Mouse (Mus musculus) embryonic facial prominence, embryonic 11.5 days (tissue): ENCODE data around the gene Abtb1. TPM values are rescaled to one million over a fixed set of nuclear protein-coding genes. Genes with fewer than 3 reads are reported as not detected.
A peak's percentile ranks its signal among the peaks of the same experiment; 100 is the strongest.

Source experiments
- ATAC-seq: fragments of 200-750 bp; cut with Nextera tagmentation; replicated peaks from 2 replicates; pipeline ENCODE4 v1.8.0; 2017; ENCODE audit warnings: low read depth; ENCODE audit not compliant: insufficient number of reproducible peaks, low FRiP score, low TSS enrichment
- DNase-seq: peaks from one replicate; pipeline ENCODE4 v3.0.0-alpha.2; 2015; ENCODE audit warnings: low spot score
- H3K27ac ChIP-seq: fragments of 300-500 bp; sonication (generic); replicated peaks from 2 replicates; pipeline ENCODE4 v1.5.1; 2014; ENCODE audit warnings: mild to moderate bottlenecking, low read depth, low read length, control low read depth
- H3K27me3 ChIP-seq: fragments of 300-500 bp; sonication (generic); 2 replicates; pipeline ENCODE4 v1.6.1; 2014; ENCODE audit warnings: mild to moderate bottlenecking, low read length, moderate library complexity, mixed read lengths; ENCODE audit not compliant: control insufficient read depth, insufficient read depth
- H3K36me3 ChIP-seq: fragments of 300-500 bp; sonication (generic); replicated peaks from 2 replicates; pipeline ENCODE4 v1.6.1; 2014; ENCODE audit warnings: low read depth, mild to moderate bottlenecking, low read length, moderate library complexity, mixed read lengths; ENCODE audit not compliant: control insufficient read depth, insufficient read depth
- H3K4me1 ChIP-seq: fragments of 300-500 bp; sonication (generic); 2 replicates; pipeline ENCODE4 v1.6.1; 2014; ENCODE audit warnings: low read length, mixed read lengths; ENCODE audit not compliant: control insufficient read depth, insufficient read depth
- H3K4me2 ChIP-seq: fragments of 300-500 bp; sonication (generic); 2 replicates; pipeline ENCODE4 v1.6.1; 2014; ENCODE audit warnings: low read depth, mild to moderate bottlenecking, control low read depth, low read length, moderate library complexity
- H3K4me3 ChIP-seq: fragments of 300-500 bp; sonication (generic); 2 replicates; pipeline ENCODE4 v1.5.1; 2014; ENCODE audit warnings: low read depth, low read length, control low read depth
- H3K9ac ChIP-seq: fragments of 300-500 bp; sonication (generic); replicated peaks from 2 replicates; pipeline ENCODE4 v1.6.1; 2014; ENCODE audit warnings: mild to moderate bottlenecking, control low read depth, low read length
- H3K9me3 ChIP-seq: fragments of 300-500 bp; sonication (generic); replicated peaks from 2 replicates; pipeline ENCODE4 v1.6.1; 2016; ENCODE audit warnings: mild to moderate bottlenecking, low read length, inconsistent platforms, mixed read lengths; ENCODE audit not compliant: control insufficient read depth
- WGBS: fragments of 180-500 bp; shearing (Covaris S2); extraction: QIAGEN DNeasy Blood & Tissue Kit; methylation state at CpG from one replicate; pipeline ENCODE4 v1.1.7; 2014; 5-methylcytosine and 5-hydroxymethylcytosine counted together
- polyA plus RNA-seq: library from polyadenylated mRNA; unstranded; fragments of >200 nt; fragmentation: Nextera tagmentation; extraction: Ambion mirVana; gene quantifications from 2 replicates; pipeline ENCODE4 v1.2.1, GENCODE M21; 2014

Gene Abtb1
- polyA plus RNA-seq, 1 experiment from 2014 or later, result 13.7 TPM

DNA sequence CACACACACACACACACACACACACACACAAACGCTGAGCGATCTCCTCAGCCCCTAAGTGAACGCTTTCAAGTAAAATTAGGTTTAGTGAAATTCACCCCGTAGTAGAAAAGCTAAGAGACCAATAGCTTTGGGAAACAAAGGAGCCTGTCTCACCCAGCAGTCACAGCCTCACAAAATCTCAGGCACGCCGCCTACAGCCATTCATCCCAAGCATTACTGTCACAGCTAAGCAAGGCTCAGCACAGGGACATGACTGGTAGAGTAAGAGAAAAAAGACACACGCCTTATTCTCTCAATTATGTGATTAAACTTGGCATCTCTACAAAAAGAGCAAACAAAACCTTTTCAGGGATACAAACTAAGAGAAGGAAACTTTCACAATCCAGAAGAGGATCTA is 39.5 kb upstream of the Abtb1 start:
- Histone ChIP-seq H3K4me3 (no peak overlapping the region), H3K36me3 (peaks cover 14% of the 10 kb centered on the region), H3K4me2 (no peak overlapping the region), H3K4me1 (no peaks in the 10 kb centered on the region), H3K9me3 (no peaks in the 10 kb centered on the region), H3K27ac (no peak overlapping the region), H3K27me3 (no peaks in the 10 kb centered on the region), H3K9ac (no peak overlapping the region)
- 87% methylated on average over 7 of the region's 7 CpGs for WGBS
- DNase-seq (no peak), ATAC-seq (no peak)

DNA sequence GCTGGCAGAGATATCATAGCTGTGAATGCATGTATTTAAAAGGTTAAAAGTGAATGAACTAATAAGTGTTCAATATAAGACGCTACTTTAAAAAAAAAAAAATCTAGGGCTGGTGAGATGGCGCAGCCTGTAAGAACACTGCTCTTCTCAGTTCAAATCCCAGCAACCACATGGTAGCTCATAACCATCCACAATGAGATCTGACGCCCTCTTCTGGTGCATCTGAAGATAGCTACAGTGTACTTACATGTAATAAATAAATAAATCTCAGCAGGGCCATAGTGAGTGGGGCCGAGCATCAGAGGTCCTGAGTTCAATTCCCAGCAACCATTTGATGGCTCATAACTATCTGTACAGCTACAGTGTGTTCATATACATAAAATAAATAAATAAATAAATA is 37.7 kb upstream of the Abtb1 start:
- H3K9me3 ChIP-seq, result no peaks in the 10 kb centered on the region
- ATAC-seq (no peak), DNase-seq (no peak)
- no peak overlapping the region for H3K9ac ChIP-seq
- WGBS, result 71% methylated on average over 4 of the region's 4 CpGs
- no peak overlapping the region for H3K4me2 ChIP-seq
- no peaks in the 10 kb centered on the region for H3K4me1 ChIP-seq
- peaks cover 5% of the 10 kb centered on the region for H3K36me3 ChIP-seq
- H3K27ac ChIP-seq, result no peak overlapping the region
- H3K27me3 ChIP-seq, result no peaks in the 10 kb centered on the region
- H3K4me3 ChIP-seq, result no peak overlapping the region

DNA sequence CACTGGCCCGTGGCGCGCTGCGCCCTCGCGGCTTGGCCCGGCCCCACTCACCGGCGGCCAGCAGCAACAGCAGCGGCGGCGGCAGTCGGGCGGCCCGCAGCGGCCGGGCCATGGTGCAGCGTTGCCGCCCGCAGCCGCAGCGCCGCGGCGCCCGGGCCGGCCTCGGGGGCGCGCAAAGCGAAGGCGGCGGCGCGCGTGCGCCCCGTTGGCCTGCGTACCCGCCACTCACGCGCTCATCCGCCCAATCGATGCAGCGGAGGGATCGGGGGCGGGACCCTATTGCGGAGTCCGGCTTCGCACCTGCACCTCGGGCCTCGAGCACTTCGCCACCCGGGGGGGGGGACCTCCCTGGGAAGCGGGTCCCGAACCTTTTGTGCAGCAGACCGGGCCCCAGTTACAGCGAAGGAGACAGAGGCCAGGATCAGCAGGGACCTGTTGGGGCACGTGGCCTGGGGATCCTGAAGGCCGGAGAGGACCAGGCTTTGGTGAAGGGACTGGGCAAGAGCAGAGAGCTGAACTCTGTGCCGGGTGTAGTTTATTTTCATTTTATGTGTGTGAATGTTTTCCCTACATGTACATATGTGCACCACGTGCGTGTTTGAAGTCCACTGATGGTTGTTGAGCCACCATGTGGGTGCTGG is 33.2 kb upstream of the Abtb1 start, which contains the start of gene Podxl2:
Gene Podxl2 (minus strand): TSS at position 177 of the 641 bp plus-strand sequence.
- Histone ChIP-seq H3K36me3 (no peaks in the 10 kb centered on the region), H3K4me3 (peak within 1 kb of the TSS; percentile 74), H3K9me3 (no peaks in the 10 kb centered on the region), H3K4me2 (peak within 1 kb of the TSS; percentile 98), H3K9ac (peak within 1 kb of the TSS; percentile 80), H3K27ac (no peak within 1 kb of the TSS), H3K4me1 (no peaks in the 10 kb centered on the region; the same call in 1 of the 2 replicates), H3K27me3 (no peaks in the 10 kb centered on the region)
- peak; percentile 77 for ATAC-seq
- WGBS, result 6% methylated on average over 54 of the region's 63 CpGs
- DNase-seq, result peak; percentile 88

DNA sequence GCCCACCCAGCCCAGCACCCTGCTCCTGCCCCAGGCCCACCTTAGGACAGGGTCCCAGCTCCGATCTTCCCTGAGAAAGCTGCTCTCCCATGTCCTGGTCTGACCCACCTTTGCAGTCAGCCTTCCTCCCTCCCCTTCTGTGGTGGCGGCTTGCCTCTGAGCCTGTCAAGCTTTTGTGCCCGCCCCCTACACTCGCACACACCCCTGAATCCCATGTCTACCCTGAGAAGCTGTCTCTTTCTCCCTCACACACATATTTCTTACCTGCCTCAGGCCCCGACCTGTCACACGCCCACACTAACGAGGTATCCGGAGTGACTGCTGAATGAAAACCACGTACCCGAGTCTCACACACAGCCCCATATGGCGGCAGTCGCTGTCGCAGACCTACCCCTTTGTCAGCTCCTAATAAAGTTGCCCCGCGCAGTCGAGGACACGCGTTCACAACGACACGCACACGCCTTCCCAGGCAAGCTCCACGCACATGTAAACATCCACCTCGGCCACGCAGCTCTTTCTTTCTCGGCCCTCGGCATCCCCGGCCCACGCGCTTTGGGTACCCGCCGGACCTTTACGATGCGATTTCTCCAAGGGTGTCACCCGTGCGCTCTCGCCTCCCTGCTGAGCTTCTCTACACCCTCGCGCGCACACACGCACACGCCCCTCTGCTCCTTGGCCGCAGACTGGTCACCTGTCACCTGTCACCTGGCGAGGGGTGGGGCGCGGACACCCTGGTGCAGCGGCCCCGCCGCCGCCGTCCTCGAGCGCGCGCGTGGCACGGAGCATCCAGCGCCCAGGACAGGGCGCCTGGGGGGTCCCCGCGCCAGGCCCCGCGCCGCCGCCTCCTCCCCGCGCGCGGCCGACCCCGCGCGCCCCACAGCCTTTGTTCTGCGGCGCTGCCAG is 32.4 kb upstream of the Abtb1 start:
- Histone ChIP-seq H3K4me1 (no peaks in the 10 kb centered on the region; the same call in 1 of the 2 replicates), H3K9ac (peak overlapping the region; percentile 80), H3K4me3 (peak overlapping the region; percentile 74), H3K9me3 (no peaks in the 10 kb centered on the region), H3K27ac (no peak overlapping the region), H3K27me3 (no peaks in the 10 kb centered on the region), H3K4me2 (peak overlapping the region; percentile 98), H3K36me3 (no peaks in the 10 kb centered on the region)
- ATAC-seq (peak; percentile 31), DNase-seq (peak; percentile 50)
- 5% methylated on average over 65 of the region's 74 CpGs for WGBS

DNA sequence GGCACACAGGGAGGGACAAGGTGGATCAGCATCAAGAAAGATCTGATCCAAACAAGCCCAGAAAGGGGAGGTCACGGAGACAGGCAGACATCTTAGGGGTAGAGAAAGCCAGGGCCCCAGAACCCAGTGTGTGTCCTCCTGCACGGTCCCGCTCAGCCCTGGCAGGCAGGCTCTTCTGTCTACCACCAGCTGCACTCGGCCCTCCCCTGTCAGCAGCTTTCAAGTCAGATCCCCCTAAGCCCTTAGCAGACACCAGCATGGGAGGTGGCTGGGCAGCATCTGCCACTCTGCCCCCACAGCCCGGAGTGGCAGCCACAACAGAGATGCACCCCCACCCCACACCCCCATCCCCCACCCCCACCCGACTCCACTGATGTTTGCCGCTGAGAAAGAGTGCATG is 31.0 kb upstream of the Abtb1 start:
- H3K9me3 ChIP-seq, result no peaks in the 10 kb centered on the region
- WGBS, result 31% methylated on average over 7 of the region's 7 CpGs
- no peaks in the 10 kb centered on the region for H3K36me3 ChIP-seq
- no peak overlapping the region for H3K4me2 ChIP-seq
- no peak overlapping the region for H3K9ac ChIP-seq
- no peak overlapping the region for H3K27ac ChIP-seq
- ATAC-seq (no peak), DNase-seq (no peak)
- no peak overlapping the region for H3K4me3 ChIP-seq
- no peaks in the 10 kb centered on the region for H3K27me3 ChIP-seq
- H3K4me1 ChIP-seq, result no peaks in the 10 kb centered on the region; the same call in 1 of the 2 replicates

DNA sequence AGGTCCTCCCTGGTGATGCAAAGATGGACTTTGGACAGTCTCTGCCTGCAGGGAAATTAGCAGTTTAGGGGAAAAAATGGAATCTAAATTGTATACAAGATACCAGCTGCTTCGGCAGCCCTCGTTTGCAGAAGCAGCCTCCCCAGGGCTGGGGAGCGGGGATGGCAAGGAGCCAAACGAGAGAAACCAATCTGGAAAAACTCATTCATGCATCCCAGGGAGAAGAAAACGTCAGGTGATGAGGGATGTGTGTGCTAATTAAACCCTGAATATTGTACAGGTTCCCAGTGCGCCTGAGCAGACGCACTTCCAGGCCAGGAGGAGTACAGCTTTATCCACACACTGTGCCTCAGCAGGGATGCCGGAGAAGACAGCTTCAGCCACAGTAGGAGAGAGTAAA is 29.8 kb upstream of the Abtb1 start:
- no peak overlapping the region for H3K4me3 ChIP-seq
- ATAC-seq (no peak), DNase-seq (no peak)
- H3K9me3 ChIP-seq, result no peaks in the 10 kb centered on the region
- H3K4me1 ChIP-seq, result no peaks in the 10 kb centered on the region; the same call in 1 of the 2 replicates
- H3K4me2 ChIP-seq, result no peak overlapping the region
- WGBS, result 56% methylated on average over 8 of the region's 8 CpGs
- H3K9ac ChIP-seq, result no peak overlapping the region
- no peak overlapping the region for H3K27ac ChIP-seq
- H3K36me3 ChIP-seq, result no peaks in the 10 kb centered on the region
- H3K27me3 ChIP-seq, result no peaks in the 10 kb centered on the region

DNA sequence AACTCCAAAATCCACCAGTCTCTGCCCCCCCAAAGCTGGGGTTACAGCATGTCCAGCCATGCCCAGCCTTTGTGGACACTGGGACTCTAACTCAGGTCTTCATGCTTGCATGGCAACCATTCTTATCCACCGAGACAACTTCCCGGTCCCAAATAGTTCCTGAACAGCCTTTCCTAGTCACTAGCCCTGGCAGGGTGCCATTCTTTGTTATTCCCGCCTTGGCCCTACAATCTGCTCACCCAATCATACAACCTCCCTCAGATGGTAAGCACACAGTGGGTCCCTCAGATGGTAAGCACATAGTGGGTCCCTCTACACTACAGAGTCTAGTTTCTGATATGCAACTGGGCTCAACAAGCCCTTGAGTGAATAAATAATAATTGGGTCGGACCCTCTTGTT is 28.8 kb upstream of the Abtb1 start:
- no peaks in the 10 kb centered on the region for H3K9me3 ChIP-seq

DNA sequence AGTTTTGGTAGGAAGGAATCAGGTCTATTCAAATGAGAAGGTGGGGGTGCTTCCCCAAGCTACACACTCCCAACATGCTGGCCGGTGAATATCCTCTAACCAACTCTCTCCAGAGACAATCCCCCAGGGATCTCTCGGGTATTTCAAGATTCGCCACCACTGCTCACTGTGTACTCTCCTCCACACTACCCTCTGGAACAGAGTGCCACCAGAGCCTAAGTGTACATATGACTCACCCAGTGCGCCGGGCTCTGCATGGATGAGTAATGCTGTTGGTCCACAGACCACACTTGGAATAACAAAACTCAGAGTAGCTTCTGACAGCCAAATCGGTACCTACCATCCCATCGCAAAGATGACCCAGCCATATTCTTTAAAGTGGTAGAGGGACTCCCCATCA is 27.7 kb upstream of the Abtb1 start:
- H3K27ac ChIP-seq, result no peak overlapping the region
- DNase-seq (no peak), ATAC-seq (no peak)
- 87% methylated on average over 7 of the region's 7 CpGs for WGBS
- no peak overlapping the region for H3K4me2 ChIP-seq
- H3K9ac ChIP-seq, result no peak overlapping the region
- no peaks in the 10 kb centered on the region for H3K9me3 ChIP-seq
- no peaks in the 10 kb centered on the region for H3K36me3 ChIP-seq
- no peak overlapping the region for H3K4me3 ChIP-seq
- no peaks in the 10 kb centered on the region; the same call in 1 of the 2 replicates for H3K4me1 ChIP-seq
- no peaks in the 10 kb centered on the region for H3K27me3 ChIP-seq

More for the DNA sequence above, 28.8 kb upstream of the Abtb1 start:
- no peak for DNase-seq
- Histone ChIP-seq H3K27me3 (no peaks in the 10 kb centered on the region), H3K9ac (no peak overlapping the region), H3K36me3 (no peaks in the 10 kb centered on the region), H3K27ac (no peak overlapping the region), H3K4me2 (no peak overlapping the region), H3K4me1 (no peaks in the 10 kb centered on the region; the same call in 1 of the 2 replicates), H3K4me3 (no peak overlapping the region)
- no peak for ATAC-seq
- 77% methylated on average over 4 of the region's 4 CpGs for WGBS
